Mouse (Mus musculus): Measurements from ENCODE around the gene Rps6kc1. TPM values are rescaled to one million over a fixed set of nuclear protein-coding genes. Genes with fewer than 3 reads are reported as not detected.

Gene Rps6kc1
- polyA plus RNA-seq, 1 experiment from 2014 or later = 4.9 TPM

DNA sequence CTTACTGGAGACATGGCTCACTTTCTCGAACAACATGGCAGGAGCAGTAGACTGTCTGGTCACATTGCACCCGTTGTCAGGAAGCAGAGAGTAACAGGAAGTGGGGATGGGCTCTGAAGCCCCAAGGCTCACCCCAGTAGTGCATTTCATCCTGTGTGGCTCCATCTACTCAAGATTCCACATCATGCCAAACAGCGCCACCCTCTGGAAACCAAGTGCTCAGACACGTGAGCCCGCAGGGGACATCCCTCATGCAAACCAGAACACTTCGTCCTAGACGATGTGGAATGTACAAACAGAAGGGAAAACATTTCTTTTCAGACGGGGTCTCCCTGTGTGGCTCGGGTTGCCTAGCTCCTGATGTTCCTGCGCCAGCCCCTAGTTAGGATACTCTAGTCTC is 162.6 kb downstream of the Rps6kc1 start:
- no peaks in the 10 kb centered on the region for H3K9me3 ChIP-seq (replicated peaks; ENCODE audit: control insufficient read depth, low read length)
- 66% methylated on average over 10 of the region's 10 CpGs for WGBS (ENCODE audit: insufficient replicate concordance)

GRCm38 (mm10) chr1:190741421-190741820 is 170.1 kb downstream of the Rps6kc1 start:
- no peak for ATAC-seq (ENCODE audit: low read depth)
- H3K9me3 ChIP-seq (replicated peaks; ENCODE audit: control insufficient read depth, low read length) = no peaks in the 10 kb centered on the region
- H3K27me3 ChIP-seq (ENCODE audit: control insufficient read depth, insufficient read depth, low read depth, low read length) = no peaks in the 10 kb centered on the region
- H3K9ac ChIP-seq (ENCODE audit: low read depth, low read length) = no peak overlapping the region
- H3K27ac ChIP-seq (ENCODE audit: low read length) = no peak overlapping the region
- no peaks in the 10 kb centered on the region for H3K36me3 ChIP-seq (ENCODE audit: control insufficient read depth, insufficient read depth)
- no peak overlapping the region for H3K4me2 ChIP-seq (ENCODE audit: low read depth, low read length)
- no peak overlapping the region for H3K4me3 ChIP-seq (ENCODE audit: low read depth, low read length)
- no peaks in the 10 kb centered on the region for H3K4me1 ChIP-seq (ENCODE audit: control insufficient read depth, low read depth, low read length)
- WGBS (ENCODE audit: insufficient replicate concordance) = 62% methylated on average over 5 of the region's 5 CpGs

More for the DNA sequence above, 162.6 kb downstream of the Rps6kc1 start:
- Histone ChIP-seq H3K27ac (ENCODE audit: low read length) (no peak overlapping the region), H3K27me3 (ENCODE audit: control insufficient read depth, insufficient read depth, low read depth, low read length) (no peaks in the 10 kb centered on the region), H3K4me3 (ENCODE audit: low read depth, low read length) (no peak overlapping the region), H3K4me1 (ENCODE audit: control insufficient read depth, low read depth, low read length) (no peaks in the 10 kb centered on the region), H3K36me3 (ENCODE audit: control insufficient read depth, insufficient read depth) (no peaks in the 10 kb centered on the region), H3K4me2 (ENCODE audit: low read depth, low read length) (no peak overlapping the region), H3K9ac (ENCODE audit: low read depth, low read length) (no peak overlapping the region)
- no peak for ATAC-seq (ENCODE audit: low read depth)

DNA sequence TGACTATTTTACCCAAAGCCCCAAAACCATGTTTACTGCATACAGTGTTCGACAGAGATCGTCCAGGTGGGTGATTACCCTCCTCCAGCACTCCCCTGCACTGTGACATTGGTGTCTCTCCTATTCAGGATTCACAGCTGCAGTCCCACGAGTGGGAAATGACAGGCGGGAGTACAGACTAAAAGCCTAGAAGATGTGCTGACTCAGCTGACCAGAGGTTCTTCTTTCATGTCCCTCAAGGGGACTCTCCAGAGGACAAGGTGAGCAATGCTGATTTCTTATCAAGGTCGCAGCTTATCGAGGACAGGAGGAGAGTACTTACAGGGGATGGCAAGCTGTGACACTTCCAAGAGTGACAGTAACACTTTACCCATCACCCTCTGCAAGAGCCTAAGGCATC is 178.8 kb downstream of the Rps6kc1 start:
- ATAC-seq (ENCODE audit: low read depth) = no peak
- H3K9me3 ChIP-seq (replicated peaks; ENCODE audit: control insufficient read depth, low read length) = no peaks in the 10 kb centered on the region
- H3K9ac ChIP-seq (ENCODE audit: low read depth, low read length) = no peak overlapping the region
- no peak overlapping the region for H3K27ac ChIP-seq (ENCODE audit: low read length)
- no peaks in the 10 kb centered on the region for H3K36me3 ChIP-seq (ENCODE audit: control insufficient read depth, insufficient read depth)
- no peak overlapping the region for H3K4me3 ChIP-seq (ENCODE audit: low read depth, low read length)
- no peaks in the 10 kb centered on the region for H3K27me3 ChIP-seq (ENCODE audit: control insufficient read depth, insufficient read depth, low read depth, low read length)
- H3K4me2 ChIP-seq (ENCODE audit: low read depth, low read length) = no peak overlapping the region
- no peaks in the 10 kb centered on the region for H3K4me1 ChIP-seq (ENCODE audit: control insufficient read depth, low read depth, low read length)
- 49% methylated on average over 6 of the region's 6 CpGs for WGBS (ENCODE audit: insufficient replicate concordance)

- Histone ChIP-seq H3K4me1 (ENCODE audit: control insufficient read depth, low read depth, low read length) (no peaks in the 10 kb centered on the region), H3K9me3 (replicated peaks; ENCODE audit: control insufficient read depth, low read length) (no peaks in the 10 kb centered on the region), H3K4me2 (ENCODE audit: low read depth, low read length) (no peak overlapping the region), H3K4me3 (ENCODE audit: low read depth, low read length) (no peak overlapping the region), H3K27me3 (ENCODE audit: control insufficient read depth, insufficient read depth, low read depth, low read length) (no peaks in the 10 kb centered on the region), H3K36me3 (ENCODE audit: control insufficient read depth, insufficient read depth) (no peaks in the 10 kb centered on the region), H3K9ac (ENCODE audit: low read depth, low read length) (no peak overlapping the region), H3K27ac (ENCODE audit: low read length) (no peak overlapping the region)
- ATAC-seq (ENCODE audit: low read depth) = no peak
- WGBS (ENCODE audit: insufficient replicate concordance) = 66% methylated on average over 7 of the region's 7 CpGs
Measured at GRCm38 (mm10) chr1:190729516-190730088, 182.0 kb downstream of the Rps6kc1 start.

DNA sequence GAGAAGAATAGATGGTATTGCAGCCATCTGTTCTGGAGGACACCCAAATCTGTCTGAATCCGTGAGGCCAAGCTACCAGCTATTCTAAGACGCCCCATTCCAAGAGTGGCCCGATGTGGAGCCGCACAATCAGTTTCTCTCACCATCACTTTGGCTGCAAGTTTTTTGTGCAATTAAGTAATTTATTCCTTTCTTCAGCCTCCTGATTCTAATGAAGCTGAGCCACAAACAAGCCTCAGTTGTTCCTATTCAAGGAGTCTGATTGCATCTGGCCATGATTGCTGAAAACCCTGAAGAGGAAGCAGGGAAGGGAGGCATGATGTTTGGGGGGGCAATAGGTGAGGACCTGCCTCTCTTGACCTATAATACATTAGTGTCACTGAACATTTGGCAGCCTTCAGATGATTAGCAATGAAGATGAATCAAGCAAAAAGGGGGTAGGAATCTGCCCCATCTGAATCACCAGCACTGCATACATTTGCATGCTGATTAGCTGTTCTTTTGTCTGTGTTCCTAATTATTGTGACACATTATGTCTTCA is 183.4 kb downstream of the Rps6kc1 start:
- 80% methylated on average over 4 of the region's 4 CpGs for whole genome bisulfite sequencing (ENCODE audit: insufficient replicate concordance)

GRCm38 (mm10) chr1:190727385-190727784 is 184.2 kb downstream of the Rps6kc1 start:
- no peaks in the 10 kb centered on the region for H3K27me3 ChIP-seq (ENCODE audit: control insufficient read depth, insufficient read depth, low read depth, low read length)
- no peak overlapping the region for H3K4me2 ChIP-seq (ENCODE audit: low read depth, low read length)
- H3K4me1 ChIP-seq (ENCODE audit: control insufficient read depth, low read depth, low read length) = no peaks in the 10 kb centered on the region; the same call in 1 of the 2 replicates
- no peaks in the 10 kb centered on the region for H3K36me3 ChIP-seq (ENCODE audit: control insufficient read depth, insufficient read depth)
- no peak for ATAC-seq (ENCODE audit: low read depth)
- H3K9me3 ChIP-seq (replicated peaks; ENCODE audit: control insufficient read depth, low read length) = no peaks in the 10 kb centered on the region
- 59% methylated on average over 2 of the region's 2 CpGs for WGBS (ENCODE audit: insufficient replicate concordance)
- no peak overlapping the region for H3K27ac ChIP-seq (ENCODE audit: low read length)
- H3K9ac ChIP-seq (ENCODE audit: low read depth, low read length) = no peak overlapping the region
- H3K4me3 ChIP-seq (ENCODE audit: low read depth, low read length) = no peak overlapping the region

More for the DNA sequence above, 183.4 kb downstream of the Rps6kc1 start:
- H3K27ac ChIP-seq (ENCODE audit: low read length) = no peak overlapping the region
- H3K9me3 ChIP-seq (replicated peaks; ENCODE audit: control insufficient read depth, low read length) = no peaks in the 10 kb centered on the region
- H3K36me3 ChIP-seq (ENCODE audit: control insufficient read depth, insufficient read depth) = no peaks in the 10 kb centered on the region
- no peak overlapping the region for H3K9ac ChIP-seq (ENCODE audit: low read depth, low read length)
- no peaks in the 10 kb centered on the region for H3K4me1 ChIP-seq (ENCODE audit: control insufficient read depth, low read depth, low read length)
- H3K4me3 ChIP-seq (ENCODE audit: low read depth, low read length) = no peak overlapping the region
- H3K4me2 ChIP-seq (ENCODE audit: low read depth, low read length) = no peak overlapping the region
- ATAC-seq (ENCODE audit: low read depth) = no peak
- no peaks in the 10 kb centered on the region for H3K27me3 ChIP-seq (ENCODE audit: control insufficient read depth, insufficient read depth, low read depth, low read length)

DNA sequence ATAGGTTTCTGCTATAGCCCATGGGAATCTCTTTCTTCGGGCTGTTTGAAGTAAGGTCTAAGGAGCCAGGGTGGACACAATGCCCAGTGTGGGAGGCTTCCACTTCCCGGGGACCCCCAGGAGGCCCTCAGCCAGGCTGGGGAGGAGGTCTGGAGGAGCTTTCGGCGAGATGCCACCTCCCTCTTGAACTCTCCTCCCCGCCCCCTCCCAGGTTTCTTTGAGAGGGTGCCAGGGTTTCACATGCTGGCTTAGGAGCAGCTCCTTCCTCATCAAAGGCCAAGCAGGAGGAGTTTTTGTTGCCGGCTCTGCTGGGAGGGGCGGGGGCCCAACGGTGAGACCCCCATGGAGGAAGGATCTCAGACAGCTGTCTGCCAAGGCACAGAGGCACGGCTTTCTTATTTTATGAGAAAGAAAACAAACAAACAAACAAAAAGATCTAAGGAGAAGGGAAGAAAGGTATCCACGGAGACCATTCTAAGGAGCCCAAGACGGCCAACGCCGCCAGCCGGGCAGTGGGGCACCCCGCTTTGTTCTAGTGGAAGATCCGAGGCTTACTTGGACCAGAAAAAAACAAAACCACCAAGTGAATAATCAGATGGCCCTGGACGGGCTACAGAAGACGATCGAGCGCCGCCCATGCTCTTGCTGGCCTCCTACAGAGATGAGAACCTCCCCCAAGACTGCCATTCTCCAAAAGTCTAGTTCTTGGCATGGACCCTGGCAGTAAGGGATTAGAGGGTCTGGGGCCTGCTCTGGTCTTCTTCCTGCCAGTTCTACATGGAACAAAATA is 186.8 kb downstream of the Rps6kc1 start:
- Histone ChIP-seq H3K9ac (ENCODE audit: low read depth, low read length) (no peak overlapping the region), H3K4me1 (ENCODE audit: control insufficient read depth, low read depth, low read length) (no peaks in the 10 kb centered on the region; the same call in 1 of the 2 replicates), H3K4me2 (ENCODE audit: low read depth, low read length) (no peak overlapping the region), H3K27me3 (ENCODE audit: control insufficient read depth, insufficient read depth, low read depth, low read length) (no peaks in the 10 kb centered on the region), H3K4me3 (ENCODE audit: low read depth, low read length) (no peak overlapping the region), H3K27ac (ENCODE audit: low read length) (no peak overlapping the region), H3K9me3 (replicated peaks; ENCODE audit: control insufficient read depth, low read length) (no peaks in the 10 kb centered on the region), H3K36me3 (ENCODE audit: control insufficient read depth, insufficient read depth) (no peaks in the 10 kb centered on the region)
- WGBS (ENCODE audit: insufficient replicate concordance) = 62% methylated on average over 21 of the region's 21 CpGs
- no peak for ATAC-seq (ENCODE audit: low read depth)

GRCm38 (mm10) chr1:190723926-190724430 is 187.6 kb downstream of the Rps6kc1 start:
- H3K4me3 ChIP-seq (ENCODE audit: low read depth, low read length) = no peak overlapping the region
- no peaks in the 10 kb centered on the region; the same call in 1 of the 2 replicates for H3K4me1 ChIP-seq (ENCODE audit: control insufficient read depth, low read depth, low read length)
- WGBS (ENCODE audit: insufficient replicate concordance) = 73% methylated on average over 7 of the region's 7 CpGs
- no peak overlapping the region for H3K9ac ChIP-seq (ENCODE audit: low read depth, low read length)
- H3K4me2 ChIP-seq (ENCODE audit: low read depth, low read length) = no peak overlapping the region
- no peaks in the 10 kb centered on the region for H3K36me3 ChIP-seq (ENCODE audit: control insufficient read depth, insufficient read depth)
- H3K27me3 ChIP-seq (ENCODE audit: control insufficient read depth, insufficient read depth, low read depth, low read length) = no peaks in the 10 kb centered on the region
- ATAC-seq (ENCODE audit: low read depth) = no peak
- no peak overlapping the region for H3K27ac ChIP-seq (ENCODE audit: low read length)
- no peaks in the 10 kb centered on the region for H3K9me3 ChIP-seq (replicated peaks; ENCODE audit: control insufficient read depth, low read length)

DNA sequence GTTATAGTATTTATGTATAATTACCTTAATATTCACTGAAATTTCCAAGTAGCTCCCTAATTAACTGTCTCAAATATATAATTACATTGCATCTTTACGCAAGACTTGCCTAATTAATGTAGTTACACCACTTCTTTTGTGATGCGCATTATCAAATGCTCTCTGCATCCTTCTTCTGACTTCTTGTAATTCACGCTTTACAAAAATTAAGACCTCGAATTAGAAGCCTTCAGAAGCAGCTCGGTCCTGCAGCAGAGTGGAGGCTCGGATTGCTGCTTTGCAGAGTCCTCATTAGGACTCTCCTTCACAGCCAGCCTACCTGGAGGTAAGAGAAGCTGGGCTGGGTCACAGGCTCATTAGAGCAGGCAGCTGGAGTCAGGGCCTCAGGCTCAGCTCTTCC is 197.7 kb downstream of the Rps6kc1 start:
- H3K27ac ChIP-seq (ENCODE audit: low read length) = no peak overlapping the region
- no peaks in the 10 kb centered on the region for H3K36me3 ChIP-seq (ENCODE audit: control insufficient read depth, insufficient read depth)
- no peak overlapping the region for H3K4me2 ChIP-seq (ENCODE audit: low read depth, low read length)
- no peak overlapping the region for H3K9ac ChIP-seq (ENCODE audit: low read depth, low read length)
- H3K27me3 ChIP-seq (ENCODE audit: control insufficient read depth, insufficient read depth, low read depth, low read length) = no peaks in the 10 kb centered on the region
- no peaks in the 10 kb centered on the region for H3K4me1 ChIP-seq (ENCODE audit: control insufficient read depth, low read depth, low read length)
- ATAC-seq (ENCODE audit: low read depth) = no peak
- H3K9me3 ChIP-seq (replicated peaks; ENCODE audit: control insufficient read depth, low read length) = no peaks in the 10 kb centered on the region
- H3K4me3 ChIP-seq (ENCODE audit: low read depth, low read length) = no peak overlapping the region
- 65% methylated on average over 6 of the region's 6 CpGs for WGBS (ENCODE audit: insufficient replicate concordance)
